Mouse (Mus musculus) cortical plate, adult 2 months (tissue): ENCODE measurements around the gene Klk15. TPM values are rescaled to one million over a fixed set of nuclear protein-coding genes. Genes with fewer than 3 reads are reported as not detected.
"Not testable (repeated sequence)": the region's sequence is repeated elsewhere in the genome, so short reads cannot be mapped to it uniquely, and the experiment has no call there.

ENCODE experiments used
- H3K27ac ChIP-seq: fragments of 200-500 bp; 2 replicates; pipeline ENCODE4 v1.5.1; 2012; ENCODE audit warnings: low read length, control low read depth, inconsistent platforms; ENCODE audit not compliant: insufficient read depth
- H3K4me1 ChIP-seq: fragments of 200-500 bp; 2 replicates; pipeline ENCODE4 v1.6.1; 2011; ENCODE audit warnings: low read length; ENCODE audit not compliant: control insufficient read depth, insufficient read depth
- H3K4me3 ChIP-seq: fragments of 200-500 bp; 2 replicates; pipeline ENCODE4 v1.5.1; 2011; ENCODE audit warnings: mild to moderate bottlenecking, low read length, control low read depth; ENCODE audit not compliant: insufficient read depth
- CTCF ChIP-seq: fragments of 200-500 bp; IDR thresholded peaks from 2 replicates; pipeline ENCODE4 v1.5.1; 2011; ENCODE audit warnings: mild to moderate bottlenecking, control low read depth, low read length; ENCODE audit not compliant: insufficient read depth; ENCODE audit errors: extremely low read depth
- POLR2A ChIP-seq: fragments of 200-500 bp; IDR thresholded peaks from 2 replicates; pipeline ENCODE4 v1.6.1; 2011; ENCODE audit warnings: mild to moderate bottlenecking, low read length, control low read depth; ENCODE audit not compliant: insufficient read depth; ENCODE audit errors: extremely low read depth
- polyA plus RNA-seq: library from polyadenylated mRNA; depleted of rRNA; stranded (reverse); fragments of >200 nt; gene quantifications from 2 replicates; pipeline ENCODE4 v1.2.3, GENCODE M21; 2012

Gene Klk15
- polyA plus RNA-seq, 1 experiment: not detected

GRCm38 (mm10) chr7:43921941-43922340 is 11.6 kb upstream of the Klk15 start:
- TF ChIP-seq CTCF (no peak), POLR2A (no peak)
- Histone ChIP-seq H3K27ac (no peak overlapping the region), H3K4me1 (no peaks in the 10 kb centered on the region), H3K4me3 (no peak overlapping the region)

DNA sequence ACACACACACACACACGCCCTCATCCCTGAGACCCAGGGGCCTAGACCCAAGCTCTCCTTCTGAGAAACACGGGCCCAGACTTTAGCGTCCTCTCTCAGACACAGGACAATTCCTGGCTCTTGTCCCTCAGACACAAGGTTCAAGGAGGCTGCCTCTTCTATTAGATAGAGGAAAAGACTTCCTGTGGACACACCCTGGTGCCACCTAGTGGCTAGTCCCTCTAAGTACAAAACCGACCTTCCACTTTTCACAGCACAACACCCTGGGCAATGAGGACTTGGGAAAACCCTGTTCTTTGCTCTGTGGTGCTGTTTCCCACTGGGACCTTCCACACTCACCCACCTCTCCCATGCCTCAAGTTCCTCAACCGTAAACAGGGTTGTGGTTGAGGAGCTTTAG is 7.6 kb upstream of the Klk15 start:
- no peak overlapping the region for H3K27ac ChIP-seq
- no peak for TF ChIP-seq POLR2A
- 0 out of 2 replicates have a peak, but pooled peaks have one; percentile 5 for TF ChIP-seq CTCF

GRCm38 (mm10) chr7:43928521-43928920 is 5.0 kb upstream of the Klk15 start:
- TF ChIP-seq POLR2A: no peak
- peak; percentile 27; the same call in 1 of the 2 replicates for TF ChIP-seq CTCF
- Histone ChIP-seq H3K4me1 (no peaks in the 10 kb centered on the region), H3K4me3 (no peak overlapping the region), H3K27ac (no peak overlapping the region)

More for the DNA sequence above, 7.6 kb upstream of the Klk15 start:
- no peaks in the 10 kb centered on the region for H3K4me1 ChIP-seq
- no peak overlapping the region for H3K4me3 ChIP-seq

DNA sequence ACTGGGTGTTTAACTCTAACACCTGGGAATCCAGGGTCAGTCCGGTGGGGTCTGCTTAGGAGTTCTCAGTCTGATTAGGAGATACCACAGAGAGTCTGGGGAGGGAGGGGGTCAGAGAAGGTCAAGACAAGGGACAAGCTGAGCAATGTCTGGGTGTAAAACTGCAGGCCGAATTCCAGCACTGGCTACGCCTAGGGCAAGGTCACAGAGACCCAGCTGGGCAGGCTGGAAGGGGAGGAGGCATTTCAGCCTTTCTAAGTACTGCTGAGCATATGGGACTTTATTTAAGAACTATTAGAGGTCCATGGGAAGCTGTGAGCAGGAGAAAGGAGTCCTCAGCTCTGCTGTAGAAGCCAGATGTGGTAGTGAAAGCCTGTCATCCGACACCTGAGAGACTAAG is 1.2 kb upstream of the Klk15 start:
- TF ChIP-seq CTCF (no peak), POLR2A (no peak)
- H3K4me1 ChIP-seq: no peaks in the 10 kb centered on the region
- H3K4me3 ChIP-seq: no peak overlapping the region
- H3K27ac ChIP-seq: no peak overlapping the region

- H3K4me1 ChIP-seq: no peaks in the 10 kb centered on the region
- H3K27ac ChIP-seq: no peak overlapping the region
- no peak overlapping the region for H3K4me3 ChIP-seq
- TF ChIP-seq POLR2A (no peak), CTCF (no peak)
Measured at GRCm38 (mm10) chr7:43934747-43935146, 1.2 kb downstream of the Klk15 start.

DNA sequence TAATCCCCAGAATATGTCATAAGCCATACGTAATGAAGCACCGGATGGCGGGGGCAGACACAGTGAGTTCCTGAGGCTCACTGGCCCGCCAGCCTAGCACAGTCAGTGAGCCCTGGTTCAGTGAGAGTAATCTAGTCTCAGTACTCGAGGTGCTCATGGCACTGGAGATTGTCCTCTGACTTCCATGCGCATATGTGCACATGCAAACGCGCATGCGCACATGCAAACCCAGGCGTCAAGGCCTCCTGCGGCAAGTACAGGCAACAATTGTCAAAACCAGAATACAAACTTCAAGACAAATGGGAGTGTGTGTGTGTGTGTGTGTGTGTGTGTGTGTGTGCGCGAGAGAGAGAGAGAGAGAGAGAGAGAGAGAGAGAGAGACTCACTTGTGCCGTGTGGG is 3.0 kb downstream of the Klk15 start:
- no peak for TF ChIP-seq CTCF
- TF ChIP-seq POLR2A: no peak
- Histone ChIP-seq H3K4me3 (no peak overlapping the region), H3K4me1 (no peaks in the 10 kb centered on the region), H3K27ac (no peak overlapping the region)

DNA sequence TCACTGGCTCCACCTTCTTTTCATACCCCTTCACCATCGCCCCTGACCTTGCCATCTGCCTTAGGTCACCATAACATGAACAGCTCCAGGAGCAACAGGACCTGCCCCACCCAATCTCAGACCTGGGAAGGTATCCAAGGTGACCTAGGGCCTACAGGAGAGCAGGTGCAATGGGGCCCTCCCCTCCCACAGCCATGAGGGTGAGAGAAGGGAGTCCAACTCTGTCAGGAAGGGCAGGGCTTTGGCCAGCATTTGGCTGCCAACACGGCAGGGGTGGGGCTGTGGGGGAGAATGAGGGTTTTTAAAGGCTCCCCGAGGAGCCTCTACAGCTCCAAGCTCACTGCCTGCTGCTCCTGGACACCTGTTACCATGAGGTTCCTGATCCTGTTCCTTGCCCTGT is 8.8 kb downstream of the Klk15 start:
- H3K4me1 ChIP-seq, H3K4me3 ChIP-seq, H3K27ac ChIP-seq: not testable (repeated sequence)

DNA sequence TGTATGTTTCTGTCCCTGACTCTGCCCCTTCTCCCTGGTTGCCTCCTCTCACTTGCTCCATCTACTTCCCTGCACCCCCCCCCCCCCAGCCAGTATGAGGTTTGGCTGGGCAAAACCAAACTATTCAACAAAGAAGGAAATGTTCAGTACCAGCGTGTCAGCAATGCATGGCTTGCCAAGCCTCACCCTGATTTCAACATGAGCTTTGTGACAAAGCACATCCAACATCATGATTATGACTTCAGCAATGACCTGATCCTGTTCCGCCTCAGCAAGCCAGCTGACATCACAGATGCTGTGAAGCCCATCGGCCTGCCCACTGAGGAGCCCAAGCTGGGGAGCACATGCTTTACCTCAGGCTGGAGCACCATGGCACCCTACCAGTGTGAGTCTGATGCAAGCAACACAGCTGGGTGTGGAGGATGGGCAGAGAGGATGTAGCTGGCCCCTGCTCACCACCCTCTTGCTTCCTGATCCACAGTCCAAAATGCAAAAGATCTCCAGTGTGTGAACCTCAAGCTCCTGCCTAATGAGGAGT is 11.3 kb downstream of the Klk15 start:
- TF ChIP-seq POLR2A (no peak), CTCF (no peak)
- Histone ChIP-seq H3K27ac (no peak overlapping the region), H3K4me1 (no peaks in the 10 kb centered on the region), H3K4me3 (no peak overlapping the region)

- H3K4me3 ChIP-seq: no peak within 1 kb of the TSS
- H3K27ac ChIP-seq: no peak within 1 kb of the TSS
- TF ChIP-seq POLR2A (no peak), CTCF (no peak)
- no peaks in the 10 kb centered on the region for H3K4me1 ChIP-seq
Measured at GRCm38 (mm10) chr7:43950364-43950763, 16.8 kb downstream of the Klk15 start, which contains the start of gene Klk1b8. TSS of gene Klk1b8 (plus strand) at chr7:43950664.

DNA sequence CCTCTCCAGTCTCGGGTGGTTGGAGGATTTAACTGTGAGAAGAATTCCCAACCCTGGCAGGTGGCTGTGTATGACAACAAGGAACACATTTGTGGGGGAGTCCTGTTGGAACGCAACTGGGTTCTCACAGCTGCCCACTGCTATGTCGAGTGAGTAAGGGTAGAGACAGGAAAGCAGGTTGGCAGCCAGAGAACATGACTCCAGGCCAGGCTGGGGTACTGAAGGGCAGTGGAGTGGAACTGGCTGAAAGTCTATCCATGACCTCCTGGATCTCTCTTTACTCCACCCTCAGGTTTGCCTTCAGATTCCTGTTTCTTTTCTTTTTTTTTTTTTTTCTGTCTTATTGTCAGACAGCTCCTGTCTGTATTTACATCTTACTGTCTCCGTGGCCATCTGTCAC is 19.2 kb downstream of the Klk15 start:
- Histone ChIP-seq H3K4me3 (no peak overlapping the region), H3K4me1 (no peaks in the 10 kb centered on the region), H3K27ac (no peak overlapping the region)
- TF ChIP-seq CTCF (no peak), POLR2A (no peak)
